Mouse (Mus musculus): Measurements from ENCODE around the gene Fcnb. TPM values are rescaled to one million over a fixed set of nuclear protein-coding genes. Genes with fewer than 3 reads are reported as not detected.

Fcnb gene
- total and polyA plus RNA-seq, 3 experiments, result not detected

DNA sequence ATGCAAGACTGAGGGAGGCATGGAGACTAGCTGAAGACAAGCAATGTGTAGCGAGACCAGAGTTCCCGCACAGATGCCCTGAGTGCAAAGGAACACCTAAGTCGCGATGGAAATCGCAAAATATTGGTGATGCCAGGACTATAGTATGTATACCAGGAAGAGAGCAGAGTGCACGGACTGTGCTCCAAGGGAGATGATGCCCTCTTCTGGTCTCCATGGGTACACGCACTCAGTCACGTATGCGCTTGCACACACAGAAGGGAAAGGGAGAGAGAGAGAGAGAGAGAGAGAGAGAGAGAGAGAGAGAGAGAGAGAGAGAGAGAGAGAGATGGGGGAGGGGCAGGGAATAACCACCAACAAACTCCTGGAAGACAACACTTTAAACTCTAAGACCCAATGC lies 35.7 kb upstream of the Fcnb start:
- WGBS, result 91% methylated on average over 9 of the region's 9 CpGs
- Histone ChIP-seq H3K36me3 (ENCODE audit: control insufficient read depth, insufficient read depth, low read length) (no peaks in the 10 kb centered on the region), H3K27me3 (ENCODE audit: control insufficient read depth, insufficient read depth, low read length) (no peaks in the 10 kb centered on the region), H3K4me3 (no peak overlapping the region), H3K9ac (ENCODE audit: low read depth, low read length) (no peak overlapping the region), H3K79me2 (replicated peaks; ENCODE audit: control insufficient read depth, insufficient read depth, low read length) (no peaks in the 10 kb centered on the region), H3K27ac (no peak overlapping the region), H3K4me1 (ENCODE audit: control insufficient read depth, insufficient read depth, low read length) (peaks cover 2% of the 10 kb centered on the region; the same call in 1 of the 2 replicates)
- intact Hi-C loops (cut with DNase I), result no loop called here
- TF ChIP-seq POLR2A (IDR thresholded peaks at IDR 0.05; ENCODE audit: insufficient read depth, low read depth, low read length) (no peak), EP300 (IDR thresholded peaks at IDR 0.05; ENCODE audit: insufficient read depth, low read depth, low read length) (no peak), CTCF (IDR thresholded peaks at IDR 0.05) (no peak)
- DNase-seq, result no peak

DNA sequence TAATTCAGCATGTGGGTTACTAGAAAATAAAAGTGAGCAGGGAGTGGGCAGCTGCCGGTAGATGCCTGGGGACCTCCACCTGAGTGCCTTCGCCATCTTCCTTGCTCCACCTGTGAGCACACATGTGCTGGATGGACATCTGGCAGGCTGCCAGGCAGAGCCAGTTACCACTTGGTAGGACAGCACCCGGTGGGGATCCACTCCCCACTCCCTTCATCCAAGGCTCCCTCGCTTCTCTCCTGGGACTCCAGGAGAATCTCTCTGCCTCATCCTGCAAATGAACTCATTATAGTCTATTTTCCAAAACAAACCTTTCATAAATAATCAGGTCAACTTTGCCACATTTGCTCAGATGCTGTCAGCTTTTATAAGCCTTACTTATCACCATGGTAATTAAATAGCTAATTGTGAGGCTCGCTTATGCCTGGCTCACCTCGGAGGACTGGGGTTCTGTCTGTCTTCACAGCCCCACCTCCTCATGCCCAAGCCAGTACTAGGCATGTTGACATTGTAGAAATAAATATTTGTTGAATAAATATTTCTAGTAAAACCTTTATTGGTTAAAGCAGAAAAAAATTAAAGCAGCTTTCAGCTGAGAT lies 33.9 kb upstream of the Fcnb start:
- Histone ChIP-seq H3K9ac (ENCODE audit: low read depth, low read length) (no peak overlapping the region), H3K27me3 (ENCODE audit: control insufficient read depth, insufficient read depth, low read length) (no peaks in the 10 kb centered on the region), H3K36me3 (ENCODE audit: control insufficient read depth, insufficient read depth, low read length) (no peaks in the 10 kb centered on the region), H3K79me2 (replicated peaks; ENCODE audit: control insufficient read depth, insufficient read depth, low read length) (no peaks in the 10 kb centered on the region), H3K4me1 (ENCODE audit: control insufficient read depth, insufficient read depth, low read length) (no peaks in the 10 kb centered on the region), H3K4me3 (no peak overlapping the region), H3K27ac (no peak overlapping the region)
- no peak for TF ChIP-seq EP300 (IDR thresholded peaks at IDR 0.05; ENCODE audit: insufficient read depth, low read depth, low read length)
- TF ChIP-seq CTCF (IDR thresholded peaks at IDR 0.05), result no peak
- intact Hi-C loops (cut with DNase I), result no loop called here
- 72% methylated on average over 6 of the region's 6 CpGs for WGBS
- DNase-seq, result no peak

DNA sequence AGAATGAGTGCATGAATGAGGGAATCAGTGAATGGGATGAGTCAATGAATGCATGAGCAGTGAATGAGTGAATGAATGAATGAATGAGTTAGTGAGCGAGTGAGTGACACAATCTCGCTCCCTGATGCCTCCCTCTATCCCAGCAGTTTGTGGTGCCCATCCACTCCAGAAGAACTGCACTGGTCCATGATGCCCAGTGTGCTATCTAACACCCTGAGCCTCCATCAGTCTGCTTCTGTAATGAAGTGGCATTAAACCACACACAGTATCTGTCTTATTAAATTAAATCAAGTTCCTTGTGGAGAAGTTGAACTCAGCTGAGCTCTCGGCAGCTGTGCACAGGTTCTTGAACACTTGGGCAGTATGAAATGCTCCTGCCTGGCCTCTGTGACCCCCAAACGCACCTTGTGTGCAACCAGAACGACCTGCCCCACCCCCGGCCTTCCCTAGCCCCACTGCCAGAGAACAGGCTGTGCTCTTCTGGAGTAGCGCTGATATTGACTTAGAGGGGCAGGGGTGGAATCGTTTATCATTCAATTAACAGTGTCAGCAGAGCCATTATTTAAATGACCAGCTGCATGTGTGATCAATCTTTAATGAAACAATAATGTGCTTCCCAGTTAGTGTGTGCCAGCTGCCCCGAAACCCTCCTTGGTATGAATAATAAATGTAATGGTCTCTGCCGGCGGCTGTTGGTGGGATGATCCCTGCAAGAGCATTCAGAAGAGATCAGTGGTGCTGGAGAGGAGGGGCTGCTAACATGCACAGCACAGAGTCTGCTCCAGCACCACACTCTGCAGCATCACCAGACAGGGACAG lies 33.0 kb upstream of the Fcnb start:
- Histone ChIP-seq H3K27me3 (ENCODE audit: control insufficient read depth, insufficient read depth, low read length) (no peaks in the 10 kb centered on the region), H3K36me3 (ENCODE audit: control insufficient read depth, insufficient read depth, low read length) (no peaks in the 10 kb centered on the region), H3K9ac (ENCODE audit: low read depth, low read length) (no peak overlapping the region), H3K4me3 (no peak overlapping the region), H3K27ac (no peak overlapping the region), H3K79me2 (replicated peaks; ENCODE audit: control insufficient read depth, insufficient read depth, low read length) (no peaks in the 10 kb centered on the region), H3K4me1 (ENCODE audit: control insufficient read depth, insufficient read depth, low read length) (no peaks in the 10 kb centered on the region)
- TF ChIP-seq CTCF (IDR thresholded peaks at IDR 0.05), result no peak
- no peak for TF ChIP-seq EP300 (IDR thresholded peaks at IDR 0.05; ENCODE audit: insufficient read depth, low read depth, low read length)
- TF ChIP-seq POLR2A (IDR thresholded peaks at IDR 0.05; ENCODE audit: insufficient read depth, low read depth, low read length), result no peak
- 58% methylated on average over 11 of the region's 11 CpGs for whole genome bisulfite sequencing
- intact Hi-C loops (cut with DNase I), result no loop called here
- DNase-seq, result no peak

DNA sequence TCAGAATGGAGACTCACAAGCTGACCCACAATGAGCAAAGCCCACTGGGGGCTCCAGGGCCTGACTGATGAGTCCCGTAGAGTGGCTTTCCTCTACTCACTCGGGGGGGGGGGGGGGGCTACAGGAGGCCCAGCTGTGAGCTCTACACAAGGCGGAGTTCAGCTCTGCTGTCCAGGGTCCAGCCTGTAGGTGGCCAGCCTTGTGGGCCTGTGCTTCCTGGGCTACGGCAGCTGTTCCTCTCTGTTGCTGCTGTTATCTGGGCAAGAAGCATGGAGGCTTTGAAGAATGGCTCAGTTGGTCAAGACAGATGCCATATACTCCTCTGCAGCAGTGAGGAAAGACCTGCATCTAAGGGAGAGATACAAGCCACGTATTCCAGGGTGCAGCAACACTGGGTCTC lies 24.1 kb upstream of the Fcnb start:
- no peak overlapping the region for H3K27ac ChIP-seq
- no peaks in the 10 kb centered on the region for H3K27me3 ChIP-seq (ENCODE audit: control insufficient read depth, insufficient read depth, low read length)
- WGBS, result 48% methylated on average over 5 of the region's 5 CpGs
- no peaks in the 10 kb centered on the region for H3K79me2 ChIP-seq (replicated peaks; ENCODE audit: control insufficient read depth, insufficient read depth, low read length)
- TF ChIP-seq POLR2A (IDR thresholded peaks at IDR 0.05; ENCODE audit: insufficient read depth, low read depth, low read length) (no peak), EP300 (IDR thresholded peaks at IDR 0.05; ENCODE audit: insufficient read depth, low read depth, low read length) (no peak), CTCF (IDR thresholded peaks at IDR 0.05) (no peak)
- H3K4me1 ChIP-seq (ENCODE audit: control insufficient read depth, insufficient read depth, low read length), result no peaks in the 10 kb centered on the region
- no peaks in the 10 kb centered on the region for H3K36me3 ChIP-seq (ENCODE audit: control insufficient read depth, insufficient read depth, low read length)
- no peak for DNase-seq
- no peak overlapping the region for H3K4me3 ChIP-seq
- intact Hi-C loops (cut with DNase I), result no loop called here
- no peak overlapping the region for H3K9ac ChIP-seq (ENCODE audit: low read depth, low read length)

DNA sequence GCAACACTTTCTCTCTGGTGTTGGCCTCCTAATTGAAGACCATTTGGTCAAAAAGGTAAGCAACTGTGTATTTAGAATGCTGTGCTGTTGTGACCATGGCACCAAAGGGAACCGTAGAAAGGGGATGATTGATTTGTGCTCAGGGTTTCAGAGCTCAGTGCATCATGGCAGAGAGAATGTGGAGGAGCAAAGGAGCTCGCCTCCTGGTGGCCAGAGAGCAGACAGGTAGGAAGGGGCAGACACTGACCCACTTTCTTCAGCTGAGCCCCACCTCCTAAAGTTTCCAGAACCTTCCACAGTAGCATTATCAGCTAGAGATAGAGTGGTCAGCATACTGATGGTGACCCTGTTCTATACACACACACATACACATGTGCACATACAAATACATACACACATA lies 21.3 kb upstream of the Fcnb start:
- Histone ChIP-seq H3K27ac (no peak overlapping the region), H3K4me1 (ENCODE audit: control insufficient read depth, insufficient read depth, low read length) (no peaks in the 10 kb centered on the region), H3K9ac (ENCODE audit: low read depth, low read length) (no peak overlapping the region), H3K27me3 (ENCODE audit: control insufficient read depth, insufficient read depth, low read length) (no peaks in the 10 kb centered on the region), H3K4me3 (no peak overlapping the region), H3K79me2 (replicated peaks; ENCODE audit: control insufficient read depth, insufficient read depth, low read length) (no peaks in the 10 kb centered on the region), H3K36me3 (ENCODE audit: control insufficient read depth, insufficient read depth, low read length) (no peaks in the 10 kb centered on the region)
- TF ChIP-seq POLR2A (IDR thresholded peaks at IDR 0.05; ENCODE audit: insufficient read depth, low read depth, low read length) (no peak), EP300 (IDR thresholded peaks at IDR 0.05; ENCODE audit: insufficient read depth, low read depth, low read length) (no peak), CTCF (IDR thresholded peaks at IDR 0.05) (peak; percentile 14; the same call in 1 of the 2 replicates)
- no peak for DNase-seq
- intact Hi-C loops (cut with DNase I), result no loop called here
- WGBS, result 76% methylated on average over 2 of the region's 2 CpGs

DNA sequence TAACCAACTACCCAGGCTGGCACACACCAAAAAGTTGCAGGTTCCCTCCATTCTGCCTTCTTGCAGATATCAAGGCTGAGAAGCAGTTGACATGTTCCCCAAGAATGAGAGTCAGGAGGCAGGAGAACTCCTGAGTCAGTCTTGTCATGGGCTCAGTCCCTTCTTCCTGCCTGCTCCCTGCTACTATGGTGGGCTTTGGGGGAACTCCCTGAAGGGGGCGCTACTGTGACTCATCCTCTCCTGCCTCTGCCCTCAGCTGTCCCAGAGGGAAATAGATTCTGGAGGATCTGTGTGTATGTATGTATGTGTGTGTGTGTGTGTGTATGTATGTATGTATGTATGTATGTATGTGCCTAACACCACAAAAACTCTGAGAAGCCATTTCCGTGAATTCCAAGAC lies 19.0 kb upstream of the Fcnb start:
- no peak for TF ChIP-seq EP300 (IDR thresholded peaks at IDR 0.05; ENCODE audit: insufficient read depth, low read depth, low read length)
- intact Hi-C loops (cut with DNase I), result no loop called here
- Histone ChIP-seq H3K4me3 (no peak overlapping the region), H3K27me3 (ENCODE audit: control insufficient read depth, insufficient read depth, low read length) (no peaks in the 10 kb centered on the region), H3K36me3 (ENCODE audit: control insufficient read depth, insufficient read depth, low read length) (no peaks in the 10 kb centered on the region), H3K9ac (ENCODE audit: low read depth, low read length) (no peak overlapping the region), H3K27ac (no peak overlapping the region), H3K4me1 (ENCODE audit: control insufficient read depth, insufficient read depth, low read length) (no peaks in the 10 kb centered on the region), H3K79me2 (replicated peaks; ENCODE audit: control insufficient read depth, insufficient read depth, low read length) (no peaks in the 10 kb centered on the region)
- DNase-seq, result no peak
- 48% methylated on average over 2 of the region's 2 CpGs for WGBS

Data from heart, adult 2 months (tissue).